Mouse (Mus musculus) forebrain, postnatal 0 days (tissue): Measurements from ENCODE around the gene Galnt7. TPM values are rescaled to one million over a fixed set of nuclear protein-coding genes. Genes with fewer than 3 reads are reported as not detected.
A peak's percentile ranks its signal among the peaks of the same experiment; 100 is the strongest.

ENCODE experiments used
- ATAC-seq: fragments of 200-750 bp; cut with Nextera tagmentation; 2 replicates; pipeline ENCODE4 v1.8.0; 2017; ENCODE audit warnings: mild to moderate bottlenecking, moderate library complexity
- DNase-seq: peaks from one replicate; pipeline ENCODE4 v3.0.0-alpha.2; 2015
- H3K27ac ChIP-seq: fragments of 300-500 bp; sonication (generic); 2 replicates; pipeline ENCODE4 v1.5.1; 2014; ENCODE audit warnings: low read depth, mild to moderate bottlenecking, antibody characterized with exemption, low read length, moderate library complexity, mixed read lengths
- H3K27me3 ChIP-seq: fragments of 300-500 bp; sonication (generic); 2 replicates; pipeline ENCODE4 v1.6.1; 2014; ENCODE audit warnings: mild to moderate bottlenecking, low read length, mixed read lengths; ENCODE audit not compliant: insufficient read depth
- H3K36me3 ChIP-seq: fragments of 300-500 bp; sonication (generic); 2 replicates; pipeline ENCODE4 v1.6.1; 2014; ENCODE audit warnings: mild to moderate bottlenecking, moderate library complexity; ENCODE audit not compliant: insufficient read depth
- H3K4me1 ChIP-seq: fragments of 300-500 bp; sonication (generic); 2 replicates; pipeline ENCODE4 v1.6.1; 2014; ENCODE audit warnings: antibody characterized with exemption; ENCODE audit not compliant: insufficient read depth
- H3K4me2 ChIP-seq: fragments of 300-500 bp; sonication (generic); 2 replicates; pipeline ENCODE4 v1.6.1; 2014; ENCODE audit warnings: low read depth, mild to moderate bottlenecking, moderate library complexity
- H3K4me3 ChIP-seq: fragments of 300-500 bp; sonication (generic); 2 replicates; pipeline ENCODE4 v1.5.1; 2014; ENCODE audit warnings: low read depth, low read length, mixed read lengths
- H3K9ac ChIP-seq: fragments of 300-500 bp; sonication (generic); 2 replicates; pipeline ENCODE4 v1.6.1; 2014; ENCODE audit warnings: mild to moderate bottlenecking
- H3K9me3 ChIP-seq: fragments of 300-500 bp; sonication (generic); 2 replicates; pipeline ENCODE4 v1.6.1; 2016; ENCODE audit warnings: low read length
- CTCF ChIP-seq: sonication (generic); IDR thresholded peaks from 2 replicates; pipeline ENCODE4 v1.5.1; 2016; ENCODE audit warnings: antibody characterized with exemption, control low read depth, low read depth
- WGBS: fragments of 180-500 bp; shearing (Covaris S2); extraction: QIAGEN DNeasy Blood & Tissue Kit; methylation state at CpG from one replicate; pipeline ENCODE4 v1.1.7; 2014; 5-methylcytosine and 5-hydroxymethylcytosine counted together
- polyA plus RNA-seq: library from polyadenylated mRNA; unstranded; fragments of >200 nt; fragmentation: Nextera tagmentation; extraction: Ambion mirVana; gene quantifications from 2 replicates; pipeline ENCODE4 v1.2.1, GENCODE M21; 2015
- total RNA-seq: library from RNA; depleted of rRNA; stranded (reverse); fragments of >200 nt; gene quantifications from 2 replicates; pipeline ENCODE4 v1.2.3, GENCODE M21; 2014; rRNA removed

The Galnt7 gene
- total and polyA plus RNA-seq, 2 experiments from 2014 or later, result 5.3 to 8.0 TPM

GRCm38 (mm10) chr8:57486491-57487440 is 166.1 kb downstream of the Galnt7 start:
- Histone ChIP-seq H3K27ac (peak overlapping the region; percentile 96), H3K27me3 (no peaks in the 10 kb centered on the region), H3K4me3 (peak overlapping the region; percentile 94), H3K9me3 (no peaks in the 10 kb centered on the region), H3K4me2 (peak overlapping the region; percentile 78), H3K9ac (peak overlapping the region; percentile 81), H3K36me3 (peaks cover 6% of the 10 kb centered on the region; the same call in 1 of the 2 replicates), H3K4me1 (peaks cover 9% of the 10 kb centered on the region; the same call in 1 of the 2 replicates)
- TF ChIP-seq CTCF, result peak; percentile 25; the same call in 1 of the 2 replicates
- DNase-seq, result peak; percentile 76
- peak; percentile 17 for ATAC-seq
- whole genome bisulfite sequencing, result under 1% methylated on average over 54 of the region's 54 CpGs

- Histone ChIP-seq H3K27ac (no peak overlapping the region), H3K9me3 (no peaks in the 10 kb centered on the region), H3K9ac (no peak overlapping the region), H3K4me2 (no peak overlapping the region), H3K4me3 (no peak overlapping the region), H3K27me3 (no peaks in the 10 kb centered on the region), H3K36me3 (peaks cover 13% of the 10 kb centered on the region), H3K4me1 (peaks cover 7% of the 10 kb centered on the region; the same call in 1 of the 2 replicates)
- ATAC-seq (no peak), DNase-seq (no peak)
- 84% methylated on average over 4 of the region's 4 CpGs for WGBS
- no peak for TF ChIP-seq CTCF
Measured at GRCm38 (mm10) chr8:57480606-57481005, 172.2 kb downstream of the Galnt7 start.

- DNase-seq (no peak), ATAC-seq (no peak)
- TF ChIP-seq CTCF, result no peak
- H3K4me1 ChIP-seq, result no peaks in the 10 kb centered on the region
- peaks cover 13% of the 10 kb centered on the region for H3K36me3 ChIP-seq
- no peak overlapping the region for H3K9ac ChIP-seq
- H3K9me3 ChIP-seq, result no peaks in the 10 kb centered on the region
- no peak overlapping the region for H3K4me3 ChIP-seq
- H3K27me3 ChIP-seq, result no peaks in the 10 kb centered on the region
- H3K4me2 ChIP-seq, result no peak overlapping the region
- 94% methylated on average over 8 of the region's 8 CpGs for WGBS
- H3K27ac ChIP-seq, result no peak overlapping the region
Measured at GRCm38 (mm10) chr8:57479700-57480099, 173.1 kb downstream of the Galnt7 start.

GRCm38 (mm10) chr8:57478406-57478805 is 174.4 kb downstream of the Galnt7 start:
- ATAC-seq (no peak), DNase-seq (no peak)
- TF ChIP-seq CTCF, result no peak
- H3K27me3 ChIP-seq, result no peaks in the 10 kb centered on the region
- WGBS, result 85% methylated on average over 3 of the region's 3 CpGs
- H3K4me2 ChIP-seq, result no peak overlapping the region
- H3K9me3 ChIP-seq, result no peaks in the 10 kb centered on the region
- H3K4me1 ChIP-seq, result no peaks in the 10 kb centered on the region
- H3K27ac ChIP-seq, result no peak overlapping the region
- peaks cover 13% of the 10 kb centered on the region for H3K36me3 ChIP-seq
- no peak overlapping the region for H3K4me3 ChIP-seq
- no peak overlapping the region for H3K9ac ChIP-seq

Other genes with a start within 250 kb of the Galnt7 start
- 15.4 and 20.4 TPM in 2 replicates for gene Scrg1, start 197.1 kb downstream of the Galnt7 start, total RNA-seq
- 39.8 and 44.4 TPM in 2 replicates for gene Scrg1, start 197.1 kb downstream of the Galnt7 start, polyA plus RNA-seq
- gene Sap30, start 165.2 kb downstream of the Galnt7 start, total RNA-seq, result 28.4 and 42.0 TPM in 2 replicates
- gene Sap30, start 165.2 kb downstream of the Galnt7 start, polyA plus RNA-seq, result 29.0 and 41.5 TPM in 2 replicates
- 17.2 and 27.8 TPM in 2 replicates for gene Hmgb2, start 141.1 kb downstream of the Galnt7 start, total RNA-seq
- gene Hmgb2, start 141.1 kb downstream of the Galnt7 start, polyA plus RNA-seq, result 61.1 and 74.8 TPM in 2 replicates